10 mouse cellular contexts compared by ENCODE assay signal in the genomic region with DNA sequence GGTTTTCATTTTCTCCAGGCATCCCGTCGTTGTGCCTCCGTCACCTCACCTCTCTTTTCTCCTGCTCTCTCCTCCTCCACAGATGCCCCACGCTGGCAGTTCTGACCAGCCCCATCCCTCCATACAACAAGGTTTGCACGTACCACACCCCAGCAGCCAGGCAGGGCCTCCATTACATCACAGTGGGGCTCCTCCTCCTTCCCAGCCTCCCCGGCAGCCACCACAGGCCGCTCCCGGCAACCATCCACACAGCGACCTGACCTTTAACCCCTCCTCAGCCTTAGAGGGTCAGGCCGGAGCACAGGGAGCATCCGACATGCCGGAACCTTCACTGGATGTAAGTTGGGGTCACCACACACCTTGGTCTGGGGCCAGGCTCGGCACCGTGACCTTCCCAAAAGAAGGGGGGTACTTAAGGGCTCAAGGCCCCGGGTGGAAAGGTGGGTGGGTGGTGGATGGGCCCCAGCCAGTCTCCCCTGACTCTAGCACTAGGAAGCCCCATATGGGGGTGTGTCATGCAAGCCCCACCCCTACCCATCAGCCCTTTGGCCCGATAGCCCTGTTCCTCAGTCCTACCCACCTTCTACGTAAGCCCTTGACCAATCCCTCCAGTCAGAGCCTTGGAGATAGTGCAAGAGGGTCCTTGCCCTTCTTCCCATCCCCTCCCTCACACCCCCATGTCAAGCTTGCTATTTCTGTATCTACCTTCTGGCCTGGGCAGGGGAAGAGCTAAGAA. TPM values are rescaled to one million over a fixed set of nuclear protein-coding genes. Genes with fewer than 3 reads are reported as not detected.
DNase-seq lines count a peak whose midpoint lies in the region; ATAC-seq and TF ChIP-seq lines count a peak whose summit lies in the region.
"Had no signal": no experiment of that assay in that cellular context is flagged by ENCODE, and none has a peak within 500 bp of the region (broad histone marks: within the 10 kb centered on the region; RNA-seq: fewer than 3 reads in every experiment).

No protein-coding gene starts in this region.

- H3K27me3 ChIP-seq in kidney, embryonic 16.5 days (ENCODE audit: insufficient read depth, low read length), result no peaks in the 10 kb centered on the region
- no peaks in the 10 kb centered on the region for H3K27me3 ChIP-seq in hindbrain, embryonic 15.5 days
- H3K27me3 ChIP-seq in liver, postnatal 0 days (ENCODE audit: insufficient read depth, low read length), result no peaks in the 10 kb centered on the region
- H3K27me3 ChIP-seq: limb, embryonic 13.5 days had no signal

- H3K9me3 ChIP-seq in kidney, embryonic 16.5 days (ENCODE audit: low read length), result no peaks in the 10 kb centered on the region
- no peaks in the 10 kb centered on the region for H3K9me3 ChIP-seq in hindbrain, embryonic 15.5 days
- H3K9me3 ChIP-seq in liver, postnatal 0 days (ENCODE audit: low read length), result no peaks in the 10 kb centered on the region
- H3K9me3 ChIP-seq: limb, embryonic 13.5 days had no signal

- no peaks in the 10 kb centered on the region for H3K4me1 ChIP-seq in kidney, embryonic 16.5 days (ENCODE audit: insufficient read depth, low read length)
- peaks cover 26% of the 10 kb centered on the region for H3K4me1 ChIP-seq in hindbrain, embryonic 15.5 days (replicated peaks)
- no peaks in the 10 kb centered on the region for H3K4me1 ChIP-seq in liver, postnatal 0 days (ENCODE audit: insufficient read depth)
- H3K4me1 ChIP-seq: limb, embryonic 13.5 days had no signal

- WGBS in kidney, embryonic 16.5 days, result 73% methylated on average over 17 of the region's 17 CpGs
- 62% methylated on average over 17 of the region's 17 CpGs for WGBS in hindbrain, embryonic 15.5 days
- WGBS in liver, postnatal 0 days (ENCODE audit: insufficient replicate concordance), result 69% methylated on average over 17 of the region's 17 CpGs

- H3K4me2 ChIP-seq in kidney, embryonic 16.5 days (replicated peaks; ENCODE audit: low read depth, low read length), result no peak overlapping the region
- H3K4me2 ChIP-seq in hindbrain, embryonic 15.5 days, result no peak overlapping the region
- H3K4me2 ChIP-seq in liver, postnatal 0 days (ENCODE audit: low read depth, low read length), result no peak overlapping the region
- H3K4me2 ChIP-seq: limb, embryonic 13.5 days had no signal

- TF ChIP-seq EP300 in liver, postnatal 0 days (IDR thresholded peaks at IDR 0.05; ENCODE audit: low read depth), result no peak

- ATAC-seq in kidney, embryonic 16.5 days (ENCODE audit: low FRiP score, low TSS enrichment), result peak; percentile 24; the same call in 1 of the 2 replicates
- no peak for ATAC-seq in hindbrain, embryonic 15.5 days (ENCODE audit: low FRiP score, low read depth)
- peak; percentile 59; the same call in 1 of the 2 replicates for ATAC-seq in liver, postnatal 0 days

- H3K36me3 ChIP-seq in kidney, embryonic 16.5 days (ENCODE audit: insufficient read depth, low read length), result peaks cover 96% of the 10 kb centered on the region
- peaks cover 84% of the 10 kb centered on the region for H3K36me3 ChIP-seq in hindbrain, embryonic 15.5 days
- peaks cover 77% of the 10 kb centered on the region for H3K36me3 ChIP-seq in liver, postnatal 0 days (replicated peaks; ENCODE audit: insufficient read depth, low read length)

- H3K27ac ChIP-seq in kidney, embryonic 16.5 days (ENCODE audit: low read length), result no peak overlapping the region
- H3K27ac ChIP-seq in hindbrain, embryonic 15.5 days (replicated peaks), result peak overlapping the region; percentile 37; the same call in 1 of the 2 replicates
- H3K27ac ChIP-seq in liver, postnatal 0 days (ENCODE audit: low read depth), result no peak overlapping the region
- H3K27ac ChIP-seq: limb, embryonic 13.5 days had no signal

- H3K9ac ChIP-seq in kidney, embryonic 16.5 days (replicated peaks; ENCODE audit: low read length), result no peak overlapping the region
- no peak overlapping the region for H3K9ac ChIP-seq in hindbrain, embryonic 15.5 days
- H3K9ac ChIP-seq in liver, postnatal 0 days (replicated peaks), result no peak overlapping the region

- DNase-seq in cerebellum, adult 11-12 months, result peak; percentile 42
- DNase-seq in cerebellum, postnatal 4 days (ENCODE audit: low spot score in 2 of 2), result no peak
- DNase-seq in kidney, adult 11 months, result no peak
- DNase-seq in liver, postnatal 0 days, result no peak
- DNase-seq in gastrocnemius, postnatal 10 days, result no peak
- no peak for DNase-seq in layer of hippocampus, adult 9-10 months (ENCODE audit: low spot score)
- DNase-seq: layer of hippocampus, adult 9-11 months had no signal

- H3K4me3 ChIP-seq in kidney, embryonic 16.5 days (ENCODE audit: low read length), result no peak overlapping the region
- no peak overlapping the region for H3K4me3 ChIP-seq in hindbrain, embryonic 15.5 days
- H3K4me3 ChIP-seq in liver, postnatal 0 days (ENCODE audit: low read depth, low read length), result no peak overlapping the region
- H3K4me3 ChIP-seq: limb, embryonic 13.5 days had no signal

- TF ChIP-seq CTCF in liver, postnatal 0 days (IDR thresholded peaks at IDR 0.05; ENCODE audit: low read depth), result no peak

RNA-seq across cellular contexts. Expression of a gene that starts 32.6 kb away (rescaled TPM):
- polyA plus RNA-seq in kidney, embryonic 16.5 days (2015; fragmentation: Nextera tagmentation; extraction: Ambion mirVana), result 42.4 and 55.5 TPM in 2 replicates
- polyA plus RNA-seq in hindbrain, embryonic 15.5 days (2015; fragmentation: Nextera tagmentation; extraction: Ambion mirVana), result 33.2 and 40.7 TPM in 2 replicates
- polyA plus RNA-seq in liver, postnatal 0 days (2015; fragmentation: Nextera tagmentation; extraction: Ambion mirVana), result 36.0 and 38.4 TPM in 2 replicates
- 10 to 100 TPM; 35.7 to 39.2 TPM for total RNA-seq in gastrocnemius, postnatal 10 days (2021)
